Mouse (Mus musculus): ENCODE measurements around the gene Lactb.

Lactb gene

GRCm38 (mm10) chr9:66975239-66975645, at the start of gene Lactb:
Gene Lactb (minus strand): TSS chr9:66975484.
- DNase-seq (ENCODE audit: extremely low read depth, low read depth, low spot score), result no peak

GRCm38 (mm10) chr9:67023371-67023770, 48.1 kb upstream of the Lactb start:
- no peak for DNase-seq (ENCODE audit: extremely low read depth, low read depth, low spot score)

- DNase-seq (ENCODE audit: extremely low read depth, low read depth, low spot score), result no peak
Observed at GRCm38 (mm10) chr9:67020063-67020462, 44.8 kb upstream of the Lactb start.

GRCm38 (mm10) chr9:67013501-67013900, 38.2 kb upstream of the Lactb start:
- no peak for DNase-seq (ENCODE audit: extremely low read depth, low read depth, low spot score)

GRCm38 (mm10) chr9:67012470-67012869, 37.2 kb upstream of the Lactb start:
- DNase-seq (ENCODE audit: extremely low read depth, low read depth, low spot score), result no peak

GRCm38 (mm10) chr9:67011483-67011882, 36.2 kb upstream of the Lactb start:
- DNase-seq (ENCODE audit: extremely low read depth, low read depth, low spot score), result no peak

- no peak for DNase-seq (ENCODE audit: extremely low read depth, low read depth, low spot score)
Observed at GRCm38 (mm10) chr9:67008781-67009180, 33.5 kb upstream of the Lactb start.

GRCm38 (mm10) chr9:67006376-67006775, 31.1 kb upstream of the Lactb start:
- DNase-seq (ENCODE audit: extremely low read depth, low read depth, low spot score), result peak; percentile 74

GRCm38 (mm10) chr9:67005161-67005742, 30.0 kb upstream of the Lactb start:
- DNase-seq (ENCODE audit: extremely low read depth, low read depth, low spot score), result no peak

- no peak for DNase-seq (ENCODE audit: extremely low read depth, low read depth, low spot score)
Observed at GRCm38 (mm10) chr9:67003656-67004055, 28.4 kb upstream of the Lactb start.

GRCm38 (mm10) chr9:67003156-67003555, 27.9 kb upstream of the Lactb start:
- no peak for DNase-seq (ENCODE audit: extremely low read depth, low read depth, low spot score)

GRCm38 (mm10) chr9:67001506-67001905, 26.2 kb upstream of the Lactb start:
- DNase-seq (ENCODE audit: extremely low read depth, low read depth, low spot score), result no peak

GRCm38 (mm10) chr9:67001050-67001449, 25.8 kb upstream of the Lactb start:
- no peak for DNase-seq (ENCODE audit: extremely low read depth, low read depth, low spot score)

GRCm38 (mm10) chr9:66999698-67000097, 24.4 kb upstream of the Lactb start:
- DNase-seq (ENCODE audit: extremely low read depth, low read depth, low spot score), result no peak

- DNase-seq (ENCODE audit: extremely low read depth, low read depth, low spot score), result no peak
Observed at GRCm38 (mm10) chr9:66991750-66992410, 16.6 kb upstream of the Lactb start.

- DNase-seq (ENCODE audit: extremely low read depth, low read depth, low spot score), result no peak
Observed at GRCm38 (mm10) chr9:66991021-66991749, 15.9 kb upstream of the Lactb start.

GRCm38 (mm10) chr9:66990046-66990445, 14.8 kb upstream of the Lactb start:
- no peak for DNase-seq (ENCODE audit: extremely low read depth, low read depth, low spot score)

- no peak for DNase-seq (ENCODE audit: extremely low read depth, low read depth, low spot score)
Observed at GRCm38 (mm10) chr9:66989581-66989980, 14.3 kb upstream of the Lactb start.

GRCm38 (mm10) chr9:66988888-66989414, 13.7 kb upstream of the Lactb start:
- peak; percentile 94 for DNase-seq (ENCODE audit: extremely low read depth, low read depth, low spot score)

- no peak for DNase-seq (ENCODE audit: extremely low read depth, low read depth, low spot score)
Observed at GRCm38 (mm10) chr9:66988198-66988887, 13.1 kb upstream of the Lactb start.

GRCm38 (mm10) chr9:66985377-66985776, 10.1 kb upstream of the Lactb start:
- no peak for DNase-seq (ENCODE audit: extremely low read depth, low read depth, low spot score)

Measured in fat pad, adult 2 months (tissue).